Mouse (Mus musculus) CH12.LX (cell line): ENCODE measurements around the gene Uqcc3.
A peak's percentile ranks its signal among the peaks of the same experiment; 100 is the strongest.

Experiments used
- CHD1 ChIP-seq: IDR thresholded peaks from 2 replicates; pipeline ENCODE4 v1.6.1; 2012; ENCODE audit warnings: low read depth, low read length, improper control_type of control experiment, inconsistent platforms
- CTCF ChIP-seq, 2 experiments: IDR thresholded peaks in 1 of 2; conservative IDR thresholded peaks in 1 of 2; 2 replicates each; pipeline ENCODE4 v1.5.1; 2011 to 2012; ENCODE audit warnings: low read depth in 2 of 2, low read length in 2 of 2, improper control_type of control experiment in 1 of 2, inconsistent platforms in 1 of 2, mild to moderate bottlenecking in 1 of 2, moderate library complexity in 1 of 2
- EP300 ChIP-seq: IDR thresholded peaks from 2 replicates; pipeline ENCODE4 v1.6.1; 2011; ENCODE audit warnings: low read length, improper control_type of control experiment
- ETS1 ChIP-seq: conservative IDR thresholded peaks from 2 replicates; pipeline ENCODE4 v1.6.1; 2012; ENCODE audit warnings: low read depth, mild to moderate bottlenecking, inconsistent platforms, low read length, improper control_type of control experiment, moderate library complexity
- IRF4 ChIP-seq: IDR thresholded peaks from 2 replicates; pipeline ENCODE4 v1.6.1; 2014; ENCODE audit warnings: low read depth, mild to moderate bottlenecking, inconsistent platforms, low read length, improper control_type of control experiment
- POLR2A ChIP-seq: IDR thresholded peaks from 2 replicates; pipeline ENCODE4 v1.6.1; 2011; ENCODE audit warnings: low read depth, mild to moderate bottlenecking, improper control_type of control experiment, low read length
- RAD21 ChIP-seq: IDR thresholded peaks from 2 replicates; pipeline ENCODE4 v1.6.1; 2011; ENCODE audit warnings: low read depth, mild to moderate bottlenecking, low read length, improper control_type of control experiment, moderate library complexity
- SIN3A ChIP-seq: IDR thresholded peaks from 2 replicates; pipeline ENCODE4 v1.6.1; 2012; ENCODE audit warnings: low read length, improper control_type of control experiment, inconsistent platforms
- USF2 ChIP-seq: conservative IDR thresholded peaks from 2 replicates; pipeline ENCODE4 v1.6.1; 2011; ENCODE audit warnings: low read depth, low read length, improper control_type of control experiment
- ZC3H11A ChIP-seq: IDR thresholded peaks from 2 replicates; pipeline ENCODE4 v1.6.1; 2012; ENCODE audit warnings: low read depth, mild to moderate bottlenecking, inconsistent platforms, low read length, improper control_type of control experiment

GRCm38 (mm10) chr19:8920836-8921291 lies 40.1 kb upstream of the Uqcc3 start:
- no peak for TF ChIP-seq CTCF (conservative IDR thresholded peaks at IDR 0.05 in 1 of 2, IDR thresholded peaks at IDR 0.05 in 1 of 2; ENCODE audit: low read depth in 2 of 2, low read length in 2 of 2)
- TF ChIP-seq ZC3H11A = no peak
- no peak for TF ChIP-seq IRF4
- no peak for TF ChIP-seq POLR2A
- TF ChIP-seq RAD21 = no peak
- no peak for TF ChIP-seq ETS1
- peak; percentile 94 for TF ChIP-seq USF2
- TF ChIP-seq CHD1 = no peak
- no peak for TF ChIP-seq EP300
- TF ChIP-seq SIN3A = peak; percentile 69
